Mouse (Mus musculus) C2C12 (cell line): ENCODE data around the gene Mnt. TPM values are rescaled to one million over a fixed set of nuclear protein-coding genes. Genes with fewer than 3 reads are reported as not detected.

Experiments
- H3K27me3 ChIP-seq: one replicate; pipeline ENCODE4 v1.6.1; 2011; ENCODE audit not compliant: control insufficient read depth, insufficient read depth, insufficient read length
- H3K36me3 ChIP-seq: one replicate; pipeline ENCODE4 v1.6.1; 2011; ENCODE audit not compliant: control insufficient read depth, insufficient read depth
- H3K4me3 ChIP-seq: one replicate; pipeline ENCODE4 v1.5.1; 2011; ENCODE audit warnings: mild to moderate bottlenecking, control low read depth; ENCODE audit not compliant: poor library complexity, insufficient read depth, severe bottlenecking
- H3K79me2 ChIP-seq: one replicate; pipeline ENCODE4 v1.6.1; 2011; ENCODE audit not compliant: control insufficient read depth, insufficient read depth
- H3K79me3 ChIP-seq: one replicate; pipeline ENCODE4 v1.6.1; 2011; ENCODE audit warnings: low read depth, control low read depth
- H3ac ChIP-seq: one replicate; pipeline ENCODE3; 2011; ENCODE audit warnings: low read depth; ENCODE audit not compliant: control insufficient read depth, insufficient read length
- CEBPB ChIP-seq: IDR thresholded peaks from one replicate; pipeline ENCODE4 v1.6.1; 2011; ENCODE audit warnings: low read depth, mild to moderate bottlenecking, control low read depth, moderate library complexity
- CTCF ChIP-seq: IDR thresholded peaks from one replicate; pipeline ENCODE4 v1.5.1; 2011; ENCODE audit not compliant: control insufficient read depth, insufficient read depth, insufficient read length
- FOSL1 ChIP-seq: IDR thresholded peaks from one replicate; pipeline ENCODE4 v1.8.0; 2011; ENCODE audit warnings: mild to moderate bottlenecking, low read length; ENCODE audit not compliant: poor library complexity, insufficient read depth, severe bottlenecking
- MAX ChIP-seq: IDR thresholded peaks from one replicate; pipeline ENCODE4 v1.6.1; 2011; ENCODE audit warnings: mild to moderate bottlenecking, control low read depth
- MYOD1 ChIP-seq: IDR thresholded peaks from one replicate; pipeline ENCODE4 v1.6.1; 2011; ENCODE audit warnings: low read depth; ENCODE audit not compliant: control insufficient read depth, insufficient read length
- MYOG ChIP-seq: IDR thresholded peaks from one replicate; pipeline ENCODE4 v1.6.1; 2011; ENCODE audit not compliant: control insufficient read depth, insufficient read length; ENCODE audit errors: extremely low read depth
- USF1 ChIP-seq: IDR thresholded peaks from one replicate; pipeline ENCODE4 v1.6.1; 2011; ENCODE audit warnings: low read depth, mild to moderate bottlenecking, control low read depth, moderate library complexity
- polyA plus RNA-seq: library from polyadenylated mRNA; unstranded; fragments of >200 nt; fragmentation: generic; extraction: Trizol; gene quantifications from one replicate; pipeline ENCODE4 v1.2.1, GENCODE M21; 2012; ENCODE audit warnings: missing spikeins

The Mnt gene
- polyA plus RNA-seq, 1 experiment: 7.5 TPM

GRCm38 (mm10) chr11:74837056-74837693 lies 6.5 kb downstream of the Mnt start:
- peak overlapping the region; percentile 63 for H3ac ChIP-seq
- TF ChIP-seq MYOG: no peak
- no peak for TF ChIP-seq MAX
- no peak for TF ChIP-seq USF1
- TF ChIP-seq CEBPB: no peak
- no peak for TF ChIP-seq MYOD1
- H3K4me3 ChIP-seq: no peak overlapping the region
- H3K27me3 ChIP-seq: no peaks in the 10 kb centered on the region
- peaks cover 22% of the 10 kb centered on the region for H3K79me3 ChIP-seq
- peaks cover 57% of the 10 kb centered on the region for H3K79me2 ChIP-seq
- peaks cover 16% of the 10 kb centered on the region for H3K36me3 ChIP-seq

- TF ChIP-seq CTCF: no peak
- no peak for TF ChIP-seq FOSL1
- peak; percentile 95 for TF ChIP-seq MAX
- TF ChIP-seq MYOD1: no peak
- Histone ChIP-seq H3K4me3 (peak overlapping the region; percentile 26), H3ac (peak overlapping the region; percentile 63), H3K27me3 (no peaks in the 10 kb centered on the region), H3K79me2 (peaks cover 55% of the 10 kb centered on the region), H3K36me3 (peaks cover 16% of the 10 kb centered on the region), H3K79me3 (peaks cover 22% of the 10 kb centered on the region)
Observed at GRCm38 (mm10) chr11:74837694-74838431, 7.1 kb downstream of the Mnt start.

- Histone ChIP-seq H3ac (peak overlapping the region; percentile 63), H3K27me3 (no peaks in the 10 kb centered on the region), H3K79me2 (peaks cover 49% of the 10 kb centered on the region), H3K36me3 (peaks cover 16% of the 10 kb centered on the region), H3K79me3 (peaks cover 19% of the 10 kb centered on the region), H3K4me3 (peak overlapping the region; percentile 26)
- TF ChIP-seq MYOG: no peak
- TF ChIP-seq FOSL1: no peak
- TF ChIP-seq MAX: peak; percentile 81
Observed at GRCm38 (mm10) chr11:74838441-74838840, 7.7 kb downstream of the Mnt start.

GRCm38 (mm10) chr11:74838971-74839370 lies 8.3 kb downstream of the Mnt start:
- Histone ChIP-seq H3ac (no peak overlapping the region), H3K4me3 (no peak overlapping the region), H3K79me2 (peaks cover 44% of the 10 kb centered on the region), H3K36me3 (peaks cover 16% of the 10 kb centered on the region), H3K27me3 (no peaks in the 10 kb centered on the region), H3K79me3 (peaks cover 14% of the 10 kb centered on the region)
- TF ChIP-seq FOSL1 (no peak), CTCF (no peak), MYOD1 (no peak), MAX (no peak), CEBPB (no peak), MYOG (no peak), USF1 (no peak)

GRCm38 (mm10) chr11:74839860-74840715 lies 9.4 kb downstream of the Mnt start:
- no peaks in the 10 kb centered on the region for H3K27me3 ChIP-seq
- H3K79me2 ChIP-seq: peaks cover 33% of the 10 kb centered on the region
- peaks cover 7% of the 10 kb centered on the region for H3K79me3 ChIP-seq
- no peak for TF ChIP-seq CEBPB
- TF ChIP-seq MAX: no peak
- TF ChIP-seq FOSL1: no peak
- no peak for TF ChIP-seq CTCF
- no peak for TF ChIP-seq MYOG
- TF ChIP-seq USF1: no peak
- TF ChIP-seq MYOD1: no peak
- H3K36me3 ChIP-seq: peaks cover 16% of the 10 kb centered on the region
- H3ac ChIP-seq: no peak overlapping the region
- H3K4me3 ChIP-seq: no peak overlapping the region
